Mouse (Mus musculus) MEL (cell line): Measurements from ENCODE around the gene Urad. TPM values are rescaled to one million over a fixed set of nuclear protein-coding genes. Genes with fewer than 3 reads are reported as not detected.

ENCODE experiments used
- DNase-seq: peaks from one replicate; pipeline ENCODE4 v3.0.0; 2011; ENCODE audit warnings: low read depth, low spot score
- H3K27ac ChIP-seq: 2 replicates; pipeline ENCODE4 v1.5.1; 2012; ENCODE audit warnings: low read depth, mild to moderate bottlenecking, control low read depth, low read length, moderate library complexity; ENCODE audit not compliant: control insufficient read depth
- H3K27me3 ChIP-seq, 2 experiments: fragments of 150-350 bp in 1 of 2; sonication (generic) in 1 of 2; 2 replicates each; pipeline ENCODE4 v1.6.1; 2012; ENCODE audit warnings: low read length in 2 of 2, mild to moderate bottlenecking in 2 of 2, improper control_type of control experiment in 1 of 2, moderate library complexity in 1 of 2; ENCODE audit not compliant: insufficient read depth in 2 of 2, control insufficient read depth in 1 of 2
- H3K36me3 ChIP-seq, 2 experiments: 2 replicates each; pipeline ENCODE4 v1.6.1; 2012 to 2014; ENCODE audit warnings: low read length in 2 of 2, improper control_type of control experiment in 1 of 2, inconsistent platforms in 1 of 2, mild to moderate bottlenecking in 1 of 2; ENCODE audit not compliant: insufficient read depth in 2 of 2, control insufficient read depth in 1 of 2
- H3K4me1 ChIP-seq, 2 experiments: fragments of 150-350 bp in 1 of 2; sonication (generic) in 1 of 2; 2 replicates each; pipeline ENCODE4 v1.6.1; 2012; ENCODE audit warnings: low read length in 2 of 2, improper control_type of control experiment in 1 of 2, mild to moderate bottlenecking in 1 of 2; ENCODE audit not compliant: insufficient read depth in 2 of 2, control insufficient read depth in 1 of 2
- H3K4me3 ChIP-seq, 2 experiments: fragments of 150-350 bp in 1 of 2; sonication (generic) in 1 of 2; 2 replicates each; pipeline ENCODE4 v1.5.1; 2012; ENCODE audit warnings: low read depth in 2 of 2, low read length in 2 of 2, mild to moderate bottlenecking in 2 of 2, moderate library complexity in 2 of 2, control low read depth in 1 of 2, improper control_type of control experiment in 1 of 2; ENCODE audit not compliant: control insufficient read depth in 1 of 2, insufficient read depth in 1 of 2
- H3K79me2 ChIP-seq: 2 replicates; pipeline ENCODE4 v1.6.1; 2012; ENCODE audit warnings: mild to moderate bottlenecking, low read length, moderate library complexity; ENCODE audit not compliant: control insufficient read depth, poor library complexity, insufficient read depth
- H3K9ac ChIP-seq: 2 replicates; pipeline ENCODE4 v1.6.1; 2012; ENCODE audit warnings: low read depth, mild to moderate bottlenecking, control low read depth, low read length, moderate library complexity; ENCODE audit not compliant: control insufficient read depth, poor library complexity, severe bottlenecking
- H3K9me3 ChIP-seq: fragments of 150-350 bp; sonication (generic); replicated peaks from 2 replicates; pipeline ENCODE4 v1.6.1; 2012; ENCODE audit warnings: mild to moderate bottlenecking, low read length, improper control_type of control experiment, moderate library complexity; ENCODE audit not compliant: insufficient read depth
- CHD2 ChIP-seq: IDR thresholded peaks from 2 replicates; pipeline ENCODE4 v1.6.1; 2011; ENCODE audit warnings: low read length, improper control_type of control experiment
- CTCF ChIP-seq, 3 experiments: IDR thresholded peaks in 2 of 3; conservative IDR thresholded peaks in 1 of 3; 2 replicates each; pipeline ENCODE4 v1.5.1; 2011 to 2012; ENCODE audit warnings: low read length in 3 of 3, low read depth in 2 of 3, mild to moderate bottlenecking in 2 of 3, improper control_type of control experiment in 1 of 3, inconsistent platforms in 1 of 3, mixed read lengths in 1 of 3, moderate library complexity in 1 of 3; ENCODE audit not compliant: control insufficient read depth in 1 of 3, insufficient read depth in 1 of 3, poor library complexity in 1 of 3, severe bottlenecking in 1 of 3
- E2F4 ChIP-seq: IDR thresholded peaks from 2 replicates; pipeline ENCODE4 v1.6.1; 2011; ENCODE audit warnings: low read depth, low read length, improper control_type of control experiment, borderline replicate concordance
- ELF1 ChIP-seq: IDR thresholded peaks from 2 replicates; pipeline ENCODE4 v1.6.1; 2014; ENCODE audit warnings: low read depth, mild to moderate bottlenecking, inconsistent platforms, low read length, improper control_type of control experiment, moderate library complexity
- GABPA ChIP-seq: IDR thresholded peaks from 2 replicates; pipeline ENCODE4 v1.6.1; 2012; ENCODE audit warnings: low read depth, mild to moderate bottlenecking, inconsistent platforms, low read length, improper control_type of control experiment, moderate library complexity
- GATA1 ChIP-seq: IDR thresholded peaks from 2 replicates; pipeline ENCODE4 v1.6.1; 2011; ENCODE audit warnings: low read depth, low read length, improper control_type of control experiment
- HCFC1 ChIP-seq: IDR thresholded peaks from 2 replicates; pipeline ENCODE4 v1.6.1; 2012; ENCODE audit warnings: low read depth, mild to moderate bottlenecking, inconsistent platforms, low read length, improper control_type of control experiment, moderate library complexity
- JUND ChIP-seq: IDR thresholded peaks from 2 replicates; pipeline ENCODE4 v1.6.1; 2011; ENCODE audit warnings: low read depth, mild to moderate bottlenecking, improper control_type of control experiment, low read length
- KAT2A ChIP-seq: conservative IDR thresholded peaks from 2 replicates; pipeline ENCODE4 v1.6.1; 2012; ENCODE audit warnings: low read depth, low read length, improper control_type of control experiment, inconsistent platforms
- MEF2A ChIP-seq: IDR thresholded peaks from 2 replicates; pipeline ENCODE4 v1.6.1; 2014; ENCODE audit warnings: low read depth, mild to moderate bottlenecking, inconsistent platforms, low read length, improper control_type of control experiment; ENCODE audit not compliant: poor library complexity, insufficient replicate concordance, severe bottlenecking; ENCODE audit errors: extremely low read depth
- MYB ChIP-seq: IDR thresholded peaks from 2 replicates; pipeline ENCODE4 v1.6.1; 2011; ENCODE audit warnings: mild to moderate bottlenecking, low read depth, low read length, improper control_type of control experiment
- MYC ChIP-seq: IDR thresholded peaks from 2 replicates; pipeline ENCODE4 v1.6.1; 2011; ENCODE audit warnings: low read depth, mild to moderate bottlenecking, low read length, improper control_type of control experiment, moderate library complexity
- NELFE ChIP-seq: IDR thresholded peaks from 2 replicates; pipeline ENCODE4 v1.6.1; 2011; ENCODE audit warnings: low read depth, low read length, improper control_type of control experiment
- RAD21 ChIP-seq: IDR thresholded peaks from 2 replicates; pipeline ENCODE4 v1.6.1; 2011; ENCODE audit warnings: mild to moderate bottlenecking, low read depth, low read length, improper control_type of control experiment
- RCOR1 ChIP-seq: IDR thresholded peaks from 2 replicates; pipeline ENCODE4 v1.6.1; 2012; ENCODE audit warnings: low read depth, mild to moderate bottlenecking, inconsistent platforms, low read length, improper control_type of control experiment
- SMC3 ChIP-seq: IDR thresholded peaks from 2 replicates; pipeline ENCODE4 v1.6.1; 2011; ENCODE audit warnings: low read depth, low read length, improper control_type of control experiment
- TAL1 ChIP-seq: IDR thresholded peaks from 2 replicates; pipeline ENCODE4 v1.6.1; 2012; ENCODE audit warnings: mild to moderate bottlenecking, inconsistent platforms, low read length, moderate library complexity, mixed read lengths
- TBP ChIP-seq: IDR thresholded peaks from 2 replicates; pipeline ENCODE4 v1.8.0; 2011; ENCODE audit warnings: low read depth, low read length, improper control_type of control experiment
- TCF12 ChIP-seq: IDR thresholded peaks from 2 replicates; pipeline ENCODE4 v1.6.1; 2014; ENCODE audit warnings: low read depth, mild to moderate bottlenecking, inconsistent platforms, low read length, improper control_type of control experiment, moderate library complexity
- USF1 ChIP-seq: IDR thresholded peaks from 2 replicates; pipeline ENCODE4 v1.6.1; 2014; ENCODE audit warnings: low read depth, mild to moderate bottlenecking, inconsistent platforms, low read length, improper control_type of control experiment, moderate library complexity
- ZKSCAN1 ChIP-seq: IDR thresholded peaks from 2 replicates; pipeline ENCODE4 v1.6.1; 2012; ENCODE audit warnings: low read depth, mild to moderate bottlenecking, inconsistent platforms, low read length, improper control_type of control experiment, moderate library complexity
- polyA plus RNA-seq, 2 experiments: library from polyadenylated mRNA; stranded (reverse) in 1 of 2; unstranded in 1 of 2; fragments of >175 nt in 1 of 2; fragments of >200 nt in 1 of 2; gene quantifications; 2 replicates each; pipeline versions ENCODE4 v1.2.1 to v1.2.4; 2012; ENCODE audit warnings: low replicate concordance in 2 of 2, low read depth in 1 of 2; ENCODE audit not compliant: insufficient read length in 2 of 2, insufficient read depth in 1 of 2, missing spikeins in 1 of 2
- total RNA-seq: library from RNA; depleted of rRNA; stranded (reverse); fragments of 300-350 nt; gene quantifications from 2 replicates; pipeline ENCODE4 v1.2.3, GENCODE M21; 2012

Gene Urad
- total and polyA plus RNA-seq, 3 experiments = not detected

DNA sequence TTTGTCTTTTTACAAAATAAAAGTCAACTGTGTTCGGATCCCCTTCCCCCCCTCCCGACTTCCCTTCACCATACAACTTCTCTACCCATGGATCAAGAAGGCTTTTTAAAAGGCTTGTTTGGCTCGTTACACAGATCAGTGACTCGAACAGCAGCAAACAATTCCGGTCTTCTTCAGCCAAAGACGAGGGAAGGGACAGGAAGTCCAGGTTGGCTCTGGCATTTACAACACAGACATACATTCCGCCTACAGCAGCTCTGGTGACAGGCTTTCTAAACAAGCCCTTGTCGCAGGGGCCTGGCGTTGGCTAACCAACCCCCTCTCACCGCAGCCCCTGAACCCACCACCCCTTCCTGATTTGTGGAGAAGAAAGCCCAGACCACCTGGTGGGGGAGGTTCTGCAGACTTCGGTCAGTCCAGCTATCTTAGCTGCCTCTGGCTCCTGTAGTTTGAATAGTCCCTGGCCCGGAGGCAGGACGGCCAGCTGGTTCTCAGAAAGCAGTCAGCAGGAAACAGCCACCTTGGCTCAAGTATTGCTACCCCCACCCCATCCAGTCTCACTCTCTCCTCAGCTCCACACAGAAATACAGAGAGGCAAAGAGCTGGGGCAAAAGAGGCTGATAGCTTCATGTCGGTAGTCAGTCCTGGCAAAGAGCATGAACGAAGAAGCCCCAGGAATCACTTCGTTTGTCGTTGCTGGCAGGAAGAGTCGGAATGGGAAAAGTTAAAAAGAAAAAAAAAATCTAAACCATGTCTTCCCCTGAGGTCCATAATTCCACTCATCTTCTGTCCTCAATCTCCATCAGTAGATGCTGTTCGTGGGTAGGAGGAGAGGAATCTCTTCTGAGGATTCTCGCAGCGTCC lies 21.1 kb downstream of the Urad start:
- TF ChIP-seq RAD21 (no peak), GABPA (no peak), JUND (no peak), ZKSCAN1 (no peak), MYC (no peak), MYB (no peak), KAT2A (no peak), RCOR1 (no peak), ELF1 (no peak), CTCF (IDR thresholded peaks at IDR 0.05 in 2 of 3, conservative IDR thresholded peaks at IDR 0.05 in 1 of 3; ENCODE audit: control insufficient read depth in 1 of 3, insufficient read depth in 1 of 3, low read depth in 2 of 3, low read length in 3 of 3, poor library complexity in 1 of 3, severe bottlenecking in 1 of 3) (no peak), GATA1 (no peak), MEF2A (no peak), USF1 (no peak), TAL1 (no peak), CHD2 (no peak), HCFC1 (no peak), TCF12 (no peak)
- TF ChIP-seq, all 39 proteins: peak for 0
- H3K9ac ChIP-seq = no peak overlapping the region
- H3K36me3 ChIP-seq = no peaks in the 10 kb centered on the region
- H3K9me3 ChIP-seq = no peaks in the 10 kb centered on the region
- no peak overlapping the region for H3K27ac ChIP-seq
- no peak for DNase-seq
- H3K79me2 ChIP-seq = no peaks in the 10 kb centered on the region
- no peaks in the 10 kb centered on the region for H3K4me1 ChIP-seq
- H3K27me3 ChIP-seq = no peaks in the 10 kb centered on the region
- H3K4me3 ChIP-seq = no peak overlapping the region

DNA sequence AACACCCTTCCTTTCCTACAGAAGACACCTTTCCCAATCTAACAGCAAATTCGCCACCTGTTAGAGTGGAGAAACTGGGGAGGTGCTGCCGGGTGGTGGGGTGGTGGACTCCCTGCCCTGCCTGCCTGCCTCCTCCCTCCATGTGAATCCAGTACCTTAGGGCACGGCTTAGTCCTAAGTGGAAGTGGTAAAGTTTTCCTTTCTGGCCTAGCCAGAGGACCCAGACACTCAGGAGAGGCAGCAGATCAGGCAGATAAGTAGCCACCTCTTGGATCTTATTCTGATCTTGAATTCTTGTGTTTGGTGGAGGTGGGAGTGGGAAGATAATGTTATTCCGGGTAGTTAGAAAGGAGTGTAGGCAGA lies 22.3 kb downstream of the Urad start:
- H3K4me3 ChIP-seq = no peak overlapping the region
- H3K36me3 ChIP-seq = no peaks in the 10 kb centered on the region
- H3K4me1 ChIP-seq = no peaks in the 10 kb centered on the region
- no peaks in the 10 kb centered on the region for H3K9me3 ChIP-seq
- no peak overlapping the region for H3K9ac ChIP-seq
- no peak overlapping the region for H3K27ac ChIP-seq
- no peak for DNase-seq
- 0 out of 4 replicates have a peak, but pooled peaks cover 0 to 2% of the 10 kb centered on the region in 2 experiments for H3K27me3 ChIP-seq
- TF ChIP-seq GABPA (no peak), MYB (no peak), ELF1 (no peak), SMC3 (no peak), TCF12 (no peak), USF1 (no peak), HCFC1 (no peak), TBP (no peak), ZKSCAN1 (no peak), NELFE (no peak), E2F4 (no peak), MYC (no peak)
- H3K79me2 ChIP-seq = no peaks in the 10 kb centered on the region
